Mouse (Mus musculus) lung, postnatal 14 days (tissue): ENCODE data around the gene Miga2.

Experiments used
- DNase-seq: peaks from one replicate; pipeline ENCODE4 v3.0.0; 2021

Gene Miga2

GRCm38 (mm10) chr2:30358533-30359531 is 5.2 kb upstream of the Miga2 start, which contains the start of gene Sh3glb2:
TSS of gene Sh3glb2 (minus strand) at chr2:30359337.
- DNase-seq, result peak; percentile 90

- DNase-seq, result no peak
These were observed 3.4 kb upstream of the Miga2 start for GRCm38 (mm10) chr2:30360626-30361025.

GRCm38 (mm10) chr2:30362865-30363264 is 1.2 kb upstream of the Miga2 start:
- DNase-seq, result no peak

GRCm38 (mm10) chr2:30365281-30366069 is 1.4 kb downstream of the Miga2 start:
- no peak for DNase-seq

- peak; percentile 50 for DNase-seq
These were observed 2.2 kb downstream of the Miga2 start for GRCm38 (mm10) chr2:30366203-30366602.

- peak; percentile 41 for DNase-seq
These were observed 7.5 kb downstream of the Miga2 start for GRCm38 (mm10) chr2:30371544-30371943.

- DNase-seq, result no peak
These were observed 8.7 kb downstream of the Miga2 start for GRCm38 (mm10) chr2:30372726-30373125.

- no peak for DNase-seq
These were observed 11.9 kb downstream of the Miga2 start for GRCm38 (mm10) chr2:30375893-30376292.

GRCm38 (mm10) chr2:30377721-30378120 is 13.7 kb downstream of the Miga2 start:
- DNase-seq, result no peak

- DNase-seq, result no peak
These were observed 15.3 kb downstream of the Miga2 start for GRCm38 (mm10) chr2:30379307-30379706.

GRCm38 (mm10) chr2:30380564-30381376 is 16.7 kb downstream of the Miga2 start:
- DNase-seq, result no peak

- DNase-seq, result no peak
These were observed 17.3 kb downstream of the Miga2 start for GRCm38 (mm10) chr2:30381377-30381725.

GRCm38 (mm10) chr2:30384814-30385213 is 20.8 kb downstream of the Miga2 start:
- no peak for DNase-seq

GRCm38 (mm10) chr2:30385591-30385990 is 21.6 kb downstream of the Miga2 start:
- DNase-seq, result no peak

- DNase-seq, result no peak
These were observed 22.9 kb downstream of the Miga2 start for GRCm38 (mm10) chr2:30386913-30387312.

GRCm38 (mm10) chr2:30389000-30389399 is 25.0 kb downstream of the Miga2 start:
- no peak for DNase-seq

- peak; percentile 94 for DNase-seq
These were observed 28.1 kb downstream of the Miga2 start, which contains the start of gene Dolpp1 for GRCm38 (mm10) chr2:30392114-30392576. TSS of gene Dolpp1 (plus strand) at chr2:30392254.

- peak; percentile 77 for DNase-seq
These were observed 28.7 kb downstream of the Miga2 start for GRCm38 (mm10) chr2:30392577-30393369.

GRCm38 (mm10) chr2:30393370-30393656 is 29.3 kb downstream of the Miga2 start:
- DNase-seq, result no peak

GRCm38 (mm10) chr2:30395757-30396156 is 31.7 kb downstream of the Miga2 start:
- no peak for DNase-seq

- no peak for DNase-seq
These were observed 32.2 kb downstream of the Miga2 start for GRCm38 (mm10) chr2:30396246-30396645.

GRCm38 (mm10) chr2:30397986-30398512 is 34.0 kb downstream of the Miga2 start:
- DNase-seq, result no peak
